Comparison of ENCODE assay signal across 14 mouse cellular contexts in the genomic region with DNA sequence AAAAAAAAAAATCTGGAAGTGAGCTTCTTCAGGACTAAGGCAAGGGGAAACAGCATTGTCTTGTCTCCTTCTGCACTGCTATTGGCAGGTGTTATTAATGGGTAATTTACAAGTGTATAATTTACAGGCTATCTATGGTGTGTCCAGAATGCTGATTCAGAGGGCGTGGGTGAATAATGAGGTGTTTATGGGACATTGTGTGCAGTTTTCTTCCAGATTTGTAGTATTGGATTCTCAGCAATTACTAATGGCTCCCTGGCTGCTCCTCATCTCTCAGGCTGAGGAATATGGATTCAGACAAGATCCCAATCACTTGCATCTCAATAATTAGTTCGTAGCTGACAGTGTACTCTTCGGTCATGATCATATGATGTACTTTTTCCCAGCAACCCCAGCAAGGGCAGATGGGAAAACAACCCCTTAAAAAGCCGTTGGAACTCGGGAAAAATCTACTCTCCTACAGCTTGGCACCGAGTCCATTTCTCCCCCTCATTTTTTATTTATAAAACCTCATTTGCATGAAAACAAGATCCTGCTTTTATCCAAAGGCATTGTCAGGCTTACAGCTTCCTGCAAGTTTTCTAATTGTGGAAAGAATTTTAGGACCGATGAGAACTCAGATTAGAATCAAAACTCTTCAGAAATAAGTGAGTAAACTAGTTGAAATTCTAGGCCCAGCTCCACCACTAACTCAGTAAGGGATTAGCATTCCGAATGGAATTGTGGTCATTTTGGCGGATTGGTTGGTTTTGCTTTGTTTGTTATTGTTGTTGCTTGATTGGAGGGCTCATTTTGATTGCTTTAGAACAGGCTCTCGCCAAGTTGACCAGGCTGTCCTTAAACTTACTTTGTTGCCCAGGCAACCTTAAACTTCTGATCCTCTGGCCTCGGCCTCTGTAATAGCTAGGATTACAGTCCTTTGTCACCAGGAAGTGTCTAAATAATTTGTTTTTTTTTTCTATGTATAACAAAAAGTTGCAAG.
A peak's percentile ranks its signal among the peaks of the same experiment; 100 is the strongest.
DNase-seq lines count a peak whose midpoint lies in the region; ATAC-seq lines count a peak whose summit lies in the region.
"Had no signal": no experiment of that assay in that cellular context is flagged by ENCODE, and none has a peak within 500 bp of the region (broad histone marks: within the 10 kb centered on the region; RNA-seq: fewer than 3 reads in every experiment).

No protein-coding gene starts in this region.

- H3K36me3 ChIP-seq in midbrain, embryonic 12.5 days, result no peaks in the 10 kb centered on the region
- H3K36me3 ChIP-seq in midbrain, embryonic 16.5 days (ENCODE audit: control insufficient read depth, insufficient read depth, low read length), result no peaks in the 10 kb centered on the region
- no peaks in the 10 kb centered on the region for H3K36me3 ChIP-seq in forebrain, embryonic 16.5 days (ENCODE audit: control insufficient read depth, insufficient read depth)
- no peaks in the 10 kb centered on the region for H3K36me3 ChIP-seq in liver, embryonic 11.5 days (ENCODE audit: control insufficient read depth, insufficient read depth, low read length)
- H3K36me3 ChIP-seq: heart, embryonic 15.5 days; neural tube, embryonic 13.5 days had no signal

- H3K9me3 ChIP-seq in midbrain, embryonic 12.5 days, result no peaks in the 10 kb centered on the region
- no peaks in the 10 kb centered on the region for H3K9me3 ChIP-seq in midbrain, embryonic 16.5 days (replicated peaks; ENCODE audit: control insufficient read depth, low read length, poor library complexity, severe bottlenecking)
- no peaks in the 10 kb centered on the region for H3K9me3 ChIP-seq in forebrain, embryonic 16.5 days (ENCODE audit: control insufficient read depth, low read length)
- H3K9me3 ChIP-seq in liver, embryonic 11.5 days (ENCODE audit: control insufficient read depth, low read length), result no peaks in the 10 kb centered on the region
- H3K9me3 ChIP-seq: heart, embryonic 15.5 days; neural tube, embryonic 13.5 days had no signal

- no peak overlapping the region for H3K4me3 ChIP-seq in midbrain, embryonic 12.5 days
- H3K4me3 ChIP-seq in midbrain, embryonic 16.5 days (ENCODE audit: low read depth, low read length), result no peak overlapping the region
- H3K4me3 ChIP-seq in forebrain, embryonic 16.5 days (replicated peaks; ENCODE audit: low read length), result no peak overlapping the region
- no peak overlapping the region for H3K4me3 ChIP-seq in liver, embryonic 11.5 days (ENCODE audit: low read depth, low read length)
- H3K4me3 ChIP-seq: heart, embryonic 15.5 days; neural tube, embryonic 13.5 days had no signal

- no peak overlapping the region; the same call in 1 of the 2 replicates for H3K27ac ChIP-seq in midbrain, embryonic 12.5 days (replicated peaks)
- H3K27ac ChIP-seq in midbrain, embryonic 16.5 days (ENCODE audit: low read length), result no peak overlapping the region
- H3K27ac ChIP-seq in forebrain, embryonic 16.5 days (ENCODE audit: low read length), result peak overlapping the region; percentile 55
- no peak overlapping the region for H3K27ac ChIP-seq in liver, embryonic 11.5 days (ENCODE audit: low read depth, low read length)
- H3K27ac ChIP-seq: heart, embryonic 15.5 days; liver, embryonic 14.5 days; neural tube, embryonic 13.5 days; stomach, postnatal 0 days had no signal

- H3K4me1 ChIP-seq in midbrain, embryonic 12.5 days, result peaks cover 23% of the 10 kb centered on the region
- peaks cover 5% of the 10 kb centered on the region for H3K4me1 ChIP-seq in midbrain, embryonic 16.5 days (ENCODE audit: control insufficient read depth, insufficient read depth, low read length)
- peaks cover 18% of the 10 kb centered on the region; the same call in 1 of the 2 replicates for H3K4me1 ChIP-seq in forebrain, embryonic 16.5 days (replicated peaks; ENCODE audit: control insufficient read depth, insufficient read depth, low read length)
- no peaks in the 10 kb centered on the region for H3K4me1 ChIP-seq in liver, embryonic 11.5 days (replicated peaks; ENCODE audit: control insufficient read depth, insufficient read depth, low read length)

- ATAC-seq in midbrain, embryonic 12.5 days (ENCODE audit: low FRiP score, low read depth), result peak; percentile 32; the same call in 1 of the 2 replicates
- no peak; the same call in 1 of the 2 replicates for ATAC-seq in midbrain, embryonic 16.5 days
- ATAC-seq in forebrain, embryonic 16.5 days, result peak; percentile 70
- no peak for ATAC-seq in liver, embryonic 11.5 days (replicated peaks; ENCODE audit: low FRiP score)
- ATAC-seq: inflammation-experienced regulatory T-cells, adult 6 months had no signal

- peak; percentile 34 to 87 for DNase-seq in layer of hippocampus, postnatal 14 days (ENCODE audit: low spot score in 2 of 2)
- DNase-seq in right cerebral cortex, postnatal 14 days, result peak; percentile 11
- no peak for DNase-seq in gastrocnemius, postnatal 36 days
- no peak for DNase-seq in thymus, postnatal 36 days
- no peak for DNase-seq in liver, embryonic 11.5 days (ENCODE audit: low spot score)
- DNase-seq: cerebellum, postnatal 25 days had no signal

- H3K4me2 ChIP-seq in midbrain, embryonic 12.5 days (replicated peaks), result no peak overlapping the region; the same call in 1 of the 2 replicates
- no peak overlapping the region for H3K4me2 ChIP-seq in midbrain, embryonic 16.5 days (ENCODE audit: low read length)
- no peak overlapping the region for H3K4me2 ChIP-seq in forebrain, embryonic 16.5 days (ENCODE audit: low read length)
- H3K4me2 ChIP-seq in liver, embryonic 11.5 days, result no peak overlapping the region
- H3K4me2 ChIP-seq: heart, embryonic 15.5 days; neural tube, embryonic 13.5 days had no signal

- intact Hi-C loops in gastrocnemius, postnatal 36 days (cut with DNase I), result no loop called here

- H3K27me3 ChIP-seq in midbrain, embryonic 12.5 days, result no peaks in the 10 kb centered on the region
- H3K27me3 ChIP-seq in midbrain, embryonic 16.5 days (ENCODE audit: control insufficient read depth, insufficient read depth, low read depth, low read length), result no peaks in the 10 kb centered on the region
- H3K27me3 ChIP-seq in forebrain, embryonic 16.5 days (replicated peaks; ENCODE audit: control insufficient read depth, insufficient read depth, low read length), result no peaks in the 10 kb centered on the region
- H3K27me3 ChIP-seq in liver, embryonic 11.5 days (replicated peaks; ENCODE audit: control insufficient read depth, insufficient read depth, low read length), result no peaks in the 10 kb centered on the region
- H3K27me3 ChIP-seq: heart, embryonic 15.5 days; neural tube, embryonic 13.5 days had no signal

- 38% methylated on average over 11 of the region's 11 CpGs for WGBS in midbrain, embryonic 12.5 days
- WGBS in midbrain, embryonic 16.5 days, result 27% methylated on average over 11 of the region's 11 CpGs
- WGBS in forebrain, embryonic 16.5 days, result 10% methylated on average over 11 of the region's 11 CpGs
- WGBS in liver, embryonic 11.5 days, result 73% methylated on average over 11 of the region's 11 CpGs

- no peak overlapping the region for H3K9ac ChIP-seq in midbrain, embryonic 12.5 days (replicated peaks)
- no peak overlapping the region for H3K9ac ChIP-seq in midbrain, embryonic 16.5 days (ENCODE audit: low read depth, low read length)
- no peak overlapping the region for H3K9ac ChIP-seq in forebrain, embryonic 16.5 days (replicated peaks; ENCODE audit: low read depth, low read length)
- no peak overlapping the region for H3K9ac ChIP-seq in liver, embryonic 11.5 days (ENCODE audit: low read depth, low read length)
- H3K9ac ChIP-seq: heart, embryonic 15.5 days; liver, embryonic 14.5 days; neural tube, embryonic 13.5 days had no signal

Comparison
In these comparisons a context has a peak if more than half of its experiments do, and no peak if none do; other contexts are left out.
1. ATAC-seq: peak in midbrain, embryonic 12.5 days (single experiment) and forebrain, embryonic 16.5 days (single experiment); none in midbrain, embryonic 16.5 days (single experiment) and liver, embryonic 11.5 days (single experiment).
2. DNase-seq: peak in layer of hippocampus, postnatal 14 days (2 of 2) and right cerebral cortex, postnatal 14 days (single experiment); none in gastrocnemius, postnatal 36 days (0 of 2), thymus, postnatal 36 days (0 of 2) and liver, embryonic 11.5 days (single experiment).